Mouse (Mus musculus) liver, embryonic 13.5 days (tissue): ENCODE measurements around the gene Gab1. TPM values are rescaled to one million over a fixed set of nuclear protein-coding genes. Genes with fewer than 3 reads are reported as not detected.
A peak's percentile ranks its signal among the peaks of the same experiment; 100 is the strongest.

Experiments used
- ATAC-seq: fragments of 200-750 bp; cut with Nextera tagmentation; 2 replicates; pipeline ENCODE4 v1.8.0; 2017; ENCODE audit warnings: low read depth, mild to moderate bottlenecking, moderate number of reproducible peaks, moderate library complexity
- DNase-seq: peaks from one replicate; pipeline ENCODE4 v3.0.0; 2022
- H3K27ac ChIP-seq: fragments of 300-500 bp; sonication (generic); 2 replicates; pipeline ENCODE4 v1.5.1; 2015; ENCODE audit warnings: moderate library complexity, mild to moderate bottlenecking, inconsistent platforms
- H3K27me3 ChIP-seq: fragments of 300-500 bp; sonication (generic); 2 replicates; pipeline ENCODE4 v1.6.1; 2015; ENCODE audit warnings: mild to moderate bottlenecking, inconsistent platforms
- H3K36me3 ChIP-seq: fragments of 300-500 bp; sonication (generic); 2 replicates; pipeline ENCODE4 v1.6.1; 2015; ENCODE audit warnings: mild to moderate bottlenecking, inconsistent platforms
- H3K4me1 ChIP-seq: fragments of 300-500 bp; sonication (generic); replicated peaks from 2 replicates; pipeline ENCODE4 v1.6.1; 2015; ENCODE audit warnings: inconsistent platforms
- H3K4me2 ChIP-seq: fragments of 300-500 bp; sonication (generic); 2 replicates; pipeline ENCODE4 v1.6.1; 2015; ENCODE audit warnings: inconsistent platforms, mild to moderate bottlenecking, moderate library complexity
- H3K4me3 ChIP-seq: fragments of 300-500 bp; sonication (generic); replicated peaks from 2 replicates; pipeline ENCODE4 v1.5.1; 2015; ENCODE audit warnings: mild to moderate bottlenecking, inconsistent platforms
- H3K9ac ChIP-seq: fragments of 300-500 bp; sonication (generic); 2 replicates; pipeline ENCODE4 v1.6.1; 2015; ENCODE audit warnings: mild to moderate bottlenecking, inconsistent platforms
- H3K9me3 ChIP-seq: fragments of 300-500 bp; sonication (generic); replicated peaks from 2 replicates; pipeline ENCODE4 v1.6.1; 2016; ENCODE audit warnings: inconsistent platforms
- WGBS: fragments of 180-500 bp; shearing (Covaris S2); methylation state at CpG from one replicate; pipeline ENCODE4 v1.1.7; 2015; ENCODE audit not compliant: insufficient replicate concordance; 5-methylcytosine and 5-hydroxymethylcytosine counted together
- polyA plus RNA-seq: library from polyadenylated mRNA; unstranded; fragments of >200 nt; fragmentation: Nextera tagmentation; extraction: Ambion mirVana; gene quantifications from 2 replicates; pipeline ENCODE4 v1.2.1, GENCODE M21; 2015

Gene Gab1
- polyA plus RNA-seq, 1 experiment from 2014 or later: 7.7 TPM

DNA sequence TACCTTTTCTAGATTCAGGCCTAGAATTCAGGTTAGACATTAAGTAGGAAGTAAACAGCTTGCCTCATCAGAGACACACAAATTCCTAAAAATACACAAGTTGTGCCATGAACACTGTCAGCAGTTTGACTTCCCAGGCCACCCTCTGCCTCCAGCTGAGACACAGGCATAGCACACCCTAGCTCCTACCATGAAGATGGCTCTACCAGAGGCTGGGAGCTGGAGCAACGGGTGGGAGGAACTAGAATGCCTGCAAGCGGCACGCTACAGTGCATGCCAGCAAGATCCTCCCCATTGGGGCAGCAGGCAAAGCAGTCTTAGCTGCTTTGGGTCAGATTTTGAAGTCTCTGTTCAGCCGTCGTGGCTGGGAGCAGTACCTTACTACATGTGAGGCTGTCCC, 57.1 kb downstream of the Gab1 start:
- DNase-seq: no peak
- no peak overlapping the region for H3K27ac ChIP-seq
- peaks cover 30% of the 10 kb centered on the region for H3K4me1 ChIP-seq
- 78% methylated on average over 5 of the region's 5 CpGs for WGBS
- no peaks in the 10 kb centered on the region for H3K9me3 ChIP-seq
- no peaks in the 10 kb centered on the region for H3K27me3 ChIP-seq
- H3K9ac ChIP-seq: no peak overlapping the region
- H3K36me3 ChIP-seq: peaks cover 14% of the 10 kb centered on the region
- no peak overlapping the region for H3K4me3 ChIP-seq
- no peak overlapping the region for H3K4me2 ChIP-seq
- no peak for ATAC-seq

DNA sequence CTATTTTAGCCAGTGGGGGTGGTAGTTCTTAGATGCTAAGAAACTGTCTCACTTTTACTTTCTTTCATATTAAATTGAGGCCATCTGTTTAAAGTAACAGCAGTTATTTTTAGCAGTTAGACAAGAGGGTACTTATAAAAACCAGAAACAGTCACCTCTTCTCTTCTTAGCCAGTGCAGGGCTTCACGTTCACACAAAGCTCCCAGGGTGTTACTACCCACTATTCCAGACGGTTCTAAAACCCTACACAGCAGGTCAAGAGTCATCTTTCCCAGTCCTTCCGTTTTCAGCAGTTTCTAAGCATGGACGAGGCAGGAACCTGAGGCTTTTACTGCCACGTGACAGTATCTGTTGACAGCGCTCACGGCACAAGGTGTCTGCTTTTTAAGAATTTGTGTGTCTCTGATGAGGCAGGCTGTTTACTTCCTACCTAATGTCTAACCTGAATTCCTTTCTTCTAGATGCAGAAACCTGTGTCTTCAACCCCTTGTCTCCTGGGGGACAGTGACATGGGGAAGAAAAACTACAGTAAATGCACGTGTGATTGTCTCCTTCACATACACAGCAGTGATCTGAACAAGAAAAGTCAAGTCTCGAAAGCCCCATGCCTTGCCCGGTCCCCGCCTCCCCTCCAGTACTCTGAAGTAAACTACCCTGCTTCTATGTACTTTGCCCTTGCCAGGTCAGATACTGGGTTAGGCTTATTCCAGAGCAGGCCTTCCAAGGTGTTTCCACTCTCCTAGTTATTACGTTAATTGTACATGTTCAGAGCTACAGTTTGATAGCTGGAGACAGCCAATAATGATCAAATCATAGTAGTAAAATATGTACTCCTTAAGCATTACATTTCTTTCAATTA, 58.7 kb downstream of the Gab1 start:
- Histone ChIP-seq H3K4me1 (peaks cover 30% of the 10 kb centered on the region), H3K27ac (no peak overlapping the region), H3K9ac (no peak overlapping the region), H3K27me3 (no peaks in the 10 kb centered on the region), H3K4me2 (no peak overlapping the region), H3K4me3 (no peak overlapping the region), H3K9me3 (no peaks in the 10 kb centered on the region), H3K36me3 (peaks cover 12% of the 10 kb centered on the region; the same call in 1 of the 2 replicates)
- DNase-seq (no peak), ATAC-seq (no peak)
- WGBS: 69% methylated on average over 12 of the region's 12 CpGs

DNA sequence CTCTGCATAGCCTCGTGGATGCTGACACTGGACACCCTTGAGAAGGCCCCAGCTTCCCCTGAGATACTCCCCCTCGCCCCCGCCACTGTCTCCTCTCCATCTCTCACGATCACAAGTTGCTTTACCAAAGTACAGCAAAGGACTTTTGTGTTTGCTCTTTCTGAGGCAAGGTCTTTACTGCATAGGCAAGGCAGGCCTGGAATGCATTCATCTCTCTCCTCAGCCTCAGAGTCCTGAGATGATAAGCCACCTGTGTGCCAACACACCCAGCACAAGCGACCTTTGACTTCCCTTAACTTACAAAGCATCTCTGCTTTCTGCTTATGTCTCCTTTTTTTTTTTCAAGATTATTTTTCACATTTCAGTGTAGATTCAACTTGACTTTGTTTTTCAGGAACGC, 61.3 kb downstream of the Gab1 start:
- no peaks in the 10 kb centered on the region for H3K27me3 ChIP-seq
- H3K27ac ChIP-seq: no peak overlapping the region
- H3K9ac ChIP-seq: no peak overlapping the region
- H3K4me1 ChIP-seq: peaks cover 24% of the 10 kb centered on the region
- ATAC-seq (no peak), DNase-seq (no peak)
- H3K4me3 ChIP-seq: no peak overlapping the region
- peaks cover 17% of the 10 kb centered on the region for H3K36me3 ChIP-seq
- WGBS: 74% methylated on average over 6 of the region's 6 CpGs
- H3K4me2 ChIP-seq: no peak overlapping the region
- no peaks in the 10 kb centered on the region for H3K9me3 ChIP-seq

DNA sequence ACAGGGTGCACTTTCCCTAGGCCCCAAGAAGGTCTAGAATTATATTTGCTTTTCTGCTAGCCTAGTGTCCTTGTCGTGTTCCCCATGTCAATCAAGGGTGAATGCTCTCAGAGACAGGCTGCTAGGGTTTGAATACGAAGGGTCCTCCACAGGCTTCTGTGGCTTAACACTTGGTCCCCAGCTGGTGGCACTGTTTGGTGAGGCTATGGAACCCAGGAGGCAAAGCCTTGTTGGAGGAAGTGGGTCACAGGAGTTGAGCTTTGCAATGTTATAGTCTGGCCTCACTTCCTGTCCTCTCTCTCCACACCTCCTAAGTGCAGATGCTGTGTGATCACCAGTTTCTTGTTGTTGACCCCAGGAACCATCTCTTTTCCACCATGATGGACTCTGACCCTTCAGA, 63.3 kb downstream of the Gab1 start:
- H3K9me3 ChIP-seq: no peaks in the 10 kb centered on the region
- no peak overlapping the region for H3K9ac ChIP-seq
- 83% methylated on average over 2 of the region's 2 CpGs for WGBS
- H3K36me3 ChIP-seq: peaks cover 15% of the 10 kb centered on the region
- H3K27me3 ChIP-seq: no peaks in the 10 kb centered on the region
- DNase-seq (no peak), ATAC-seq (no peak)
- no peak overlapping the region for H3K4me3 ChIP-seq
- H3K4me1 ChIP-seq: peaks cover 24% of the 10 kb centered on the region
- no peak overlapping the region for H3K4me2 ChIP-seq
- no peak overlapping the region for H3K27ac ChIP-seq

DNA sequence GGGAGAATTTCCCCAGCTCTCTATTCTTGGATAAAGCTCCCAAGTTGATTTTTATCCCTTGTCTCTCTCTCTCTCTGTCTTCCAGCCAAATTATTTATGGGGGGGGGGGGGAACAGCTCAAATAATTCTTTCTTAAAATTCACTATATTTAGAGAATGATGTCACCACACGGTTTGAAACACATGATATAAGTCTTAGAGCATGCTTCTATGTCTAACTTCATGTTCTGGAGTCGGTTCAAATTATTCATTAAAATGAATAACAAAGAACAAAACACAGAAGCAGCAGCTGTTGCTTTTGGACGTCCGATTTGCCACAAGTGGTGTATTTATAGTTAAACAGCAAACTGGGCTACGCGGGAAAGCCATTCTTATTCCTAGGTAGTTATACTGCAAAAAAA, 65.1 kb downstream of the Gab1 start:
- Histone ChIP-seq H3K4me1 (peaks cover 29% of the 10 kb centered on the region), H3K4me3 (no peak overlapping the region), H3K9me3 (no peaks in the 10 kb centered on the region), H3K9ac (no peak overlapping the region), H3K4me2 (no peak overlapping the region), H3K27me3 (no peaks in the 10 kb centered on the region), H3K36me3 (peaks cover 18% of the 10 kb centered on the region), H3K27ac (no peak overlapping the region)
- WGBS: 77% methylated on average over 6 of the region's 6 CpGs
- no peak for DNase-seq
- no peak for ATAC-seq

- no peak for ATAC-seq
- no peak for DNase-seq
- H3K4me1 ChIP-seq: peaks cover 28% of the 10 kb centered on the region
Observed at GRCm38 (mm10) chr8:80814087-80814791, 66.1 kb downstream of the Gab1 start.

GRCm38 (mm10) chr8:80813439-80813838, 66.9 kb downstream of the Gab1 start:
- 63% methylated on average over 5 of the region's 5 CpGs for WGBS
- H3K36me3 ChIP-seq: peaks cover 17% of the 10 kb centered on the region; the same call in 1 of the 2 replicates
- H3K27ac ChIP-seq: no peak overlapping the region
- H3K27me3 ChIP-seq: no peaks in the 10 kb centered on the region
- no peak for ATAC-seq
- no peaks in the 10 kb centered on the region for H3K9me3 ChIP-seq
- H3K4me1 ChIP-seq: peaks cover 22% of the 10 kb centered on the region
- H3K4me2 ChIP-seq: no peak overlapping the region
- peak; percentile 5 for DNase-seq
- H3K4me3 ChIP-seq: no peak overlapping the region
- no peak overlapping the region for H3K9ac ChIP-seq

More at GRCm38 (mm10) chr8:80814087-80814791, 66.1 kb downstream of the Gab1 start:
- Histone ChIP-seq H3K27me3 (no peaks in the 10 kb centered on the region), H3K4me2 (no peak overlapping the region), H3K9me3 (no peaks in the 10 kb centered on the region), H3K4me3 (no peak overlapping the region), H3K27ac (no peak overlapping the region), H3K36me3 (peaks cover 22% of the 10 kb centered on the region), H3K9ac (no peak overlapping the region)
- WGBS: 71% methylated on average over 13 of the region's 13 CpGs

DNA sequence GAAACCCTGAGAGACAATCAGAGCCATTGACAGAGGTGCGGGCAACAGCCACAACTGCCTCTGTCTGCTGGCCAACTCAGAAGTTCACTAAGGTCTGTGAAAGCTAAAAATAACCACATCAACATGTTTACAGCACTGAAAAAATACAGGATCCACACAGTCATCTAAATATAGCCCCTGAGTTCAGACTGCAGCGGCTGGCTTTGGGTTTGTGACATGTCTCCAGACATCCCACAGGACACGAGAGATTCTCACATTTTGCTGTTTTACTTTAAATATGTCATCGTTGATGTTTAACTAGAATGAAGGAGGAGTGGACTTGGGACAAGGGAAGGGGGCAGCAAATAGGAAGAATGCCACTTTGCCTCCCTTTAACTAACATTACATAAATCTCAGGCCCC, 68.7 kb downstream of the Gab1 start:
- Histone ChIP-seq H3K36me3 (peaks cover 14% of the 10 kb centered on the region; the same call in 1 of the 2 replicates), H3K4me2 (peak overlapping the region; percentile 4; the same call in 1 of the 2 replicates), H3K9ac (no peak overlapping the region), H3K27ac (0 out of 2 replicates have a peak overlapping the region, but pooled peaks have one; percentile 8), H3K4me3 (no peak overlapping the region), H3K27me3 (no peaks in the 10 kb centered on the region), H3K9me3 (no peaks in the 10 kb centered on the region), H3K4me1 (peaks cover 28% of the 10 kb centered on the region)
- ATAC-seq: no peak
- no peak for DNase-seq
- WGBS: 55% methylated on average over 4 of the region's 4 CpGs

- WGBS: 69% methylated on average over 4 of the region's 4 CpGs
- H3K27ac ChIP-seq: peak overlapping the region; percentile 8; the same call in 1 of the 2 replicates
- DNase-seq (no peak), ATAC-seq (no peak)
- no peak overlapping the region for H3K9ac ChIP-seq
- no peaks in the 10 kb centered on the region for H3K9me3 ChIP-seq
- H3K36me3 ChIP-seq: peaks cover 12% of the 10 kb centered on the region; the same call in 1 of the 2 replicates
- H3K27me3 ChIP-seq: no peaks in the 10 kb centered on the region
- H3K4me2 ChIP-seq: no peak overlapping the region
- H3K4me3 ChIP-seq: no peak overlapping the region
- peaks cover 28% of the 10 kb centered on the region for H3K4me1 ChIP-seq
Observed at GRCm38 (mm10) chr8:80810916-80811315, 69.4 kb downstream of the Gab1 start.

DNA sequence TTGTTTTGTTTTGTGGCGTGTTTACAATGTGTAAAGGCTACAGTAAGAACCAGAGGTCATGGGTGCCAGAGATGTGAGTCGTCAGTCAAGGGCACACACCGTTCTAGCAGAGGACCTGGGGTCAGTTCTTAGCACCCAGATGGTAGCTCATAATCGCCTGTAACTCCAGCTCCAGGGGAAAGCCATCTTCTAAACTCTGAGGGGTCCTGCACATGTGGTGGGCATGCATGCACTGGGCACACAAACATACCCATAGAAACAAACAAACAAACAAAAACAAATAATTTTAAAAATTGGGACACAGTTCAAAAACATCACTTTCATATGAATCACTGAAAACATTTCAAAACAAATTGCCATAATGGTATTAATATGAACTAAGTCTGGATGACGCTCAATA, 69.9 kb downstream of the Gab1 start:
- Histone ChIP-seq H3K9me3 (no peaks in the 10 kb centered on the region), H3K9ac (no peak overlapping the region), H3K4me1 (peaks cover 28% of the 10 kb centered on the region), H3K27ac (no peak overlapping the region), H3K4me3 (no peak overlapping the region), H3K36me3 (peaks cover 11% of the 10 kb centered on the region; the same call in 1 of the 2 replicates), H3K4me2 (no peak overlapping the region), H3K27me3 (no peaks in the 10 kb centered on the region)
- WGBS: 82% methylated on average over 5 of the region's 5 CpGs
- DNase-seq (no peak), ATAC-seq (no peak)

- DNase-seq (no peak), ATAC-seq (no peak)
- Histone ChIP-seq H3K9ac (no peak overlapping the region), H3K27me3 (no peaks in the 10 kb centered on the region), H3K27ac (no peak overlapping the region), H3K4me3 (no peak overlapping the region), H3K9me3 (no peaks in the 10 kb centered on the region), H3K4me2 (no peak overlapping the region), H3K36me3 (peaks cover 14% of the 10 kb centered on the region), H3K4me1 (peaks cover 20% of the 10 kb centered on the region)
- WGBS: 50% methylated on average over 13 of the region's 13 CpGs
Observed at GRCm38 (mm10) chr8:80807807-80808505, 72.4 kb downstream of the Gab1 start.
